Mouse (Mus musculus) WW6 (cell line): ENCODE measurements at regions not wholly inside any gene's neighbourhood (a gene's known extent, or its start where the extent isn't known, plus 50 kb on each side); places are given as distances from the start of the nearest gene placed in this dataset.
A peak's percentile ranks its signal among the peaks of the same experiment; 100 is the strongest.

Experiments
- DNase-seq: peaks from one replicate; pipeline ENCODE4 v3.0.0-alpha.2; 2013; ENCODE audit warnings: low read depth, low spot score

DNA sequence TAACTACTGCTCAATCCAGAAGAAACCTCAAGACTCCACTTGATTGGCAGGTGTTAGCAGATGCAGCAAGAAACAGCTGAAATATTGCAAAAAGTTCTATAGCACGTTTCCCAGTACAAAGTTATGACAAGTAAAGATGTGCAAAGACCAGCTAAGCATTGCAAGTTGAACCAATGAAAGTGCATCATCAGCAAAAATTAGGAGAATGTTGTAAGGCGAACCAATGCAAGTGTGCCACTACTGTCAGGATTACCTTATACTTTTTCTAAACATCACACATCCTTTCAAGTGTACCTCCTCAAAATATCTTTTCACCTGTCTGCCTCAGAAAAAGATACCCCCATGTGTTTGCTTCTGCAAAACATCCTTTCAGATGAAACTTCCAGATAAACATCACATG, 244.7 kb downstream of the Slco6d1 start:
- no peak for DNase-seq

GRCm38 (mm10) chr1:98667426-98667825, 246.5 kb downstream of the Slco6d1 start:
- peak; percentile 14 for DNase-seq

DNA sequence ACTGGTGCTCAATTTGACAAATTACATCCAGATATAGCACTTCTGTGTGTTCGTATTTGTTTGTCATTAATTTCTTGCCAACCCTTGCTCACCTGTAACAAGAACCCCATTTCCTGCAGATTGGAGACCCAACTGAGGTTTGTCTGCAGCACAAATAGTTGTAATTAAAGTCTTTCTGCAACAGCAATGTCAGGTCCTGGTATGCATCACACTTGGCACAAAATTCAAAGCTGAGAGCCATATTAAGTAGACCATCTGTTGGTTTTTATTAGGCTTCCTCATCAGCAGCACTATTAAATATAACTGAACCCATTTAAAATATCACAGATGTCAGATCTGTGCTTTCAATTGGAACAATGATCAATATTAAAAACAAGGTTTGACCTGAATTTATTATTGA, 247.0 kb downstream of the Slco6d1 start:
- DNase-seq = no peak

- no peak for DNase-seq
Observed at GRCm38 (mm10) chr1:98668595-98668994, 247.7 kb downstream of the Slco6d1 start.

- DNase-seq = no peak
Observed at GRCm38 (mm10) chr1:98678686-98679085, 257.8 kb downstream of the Slco6d1 start.

DNA sequence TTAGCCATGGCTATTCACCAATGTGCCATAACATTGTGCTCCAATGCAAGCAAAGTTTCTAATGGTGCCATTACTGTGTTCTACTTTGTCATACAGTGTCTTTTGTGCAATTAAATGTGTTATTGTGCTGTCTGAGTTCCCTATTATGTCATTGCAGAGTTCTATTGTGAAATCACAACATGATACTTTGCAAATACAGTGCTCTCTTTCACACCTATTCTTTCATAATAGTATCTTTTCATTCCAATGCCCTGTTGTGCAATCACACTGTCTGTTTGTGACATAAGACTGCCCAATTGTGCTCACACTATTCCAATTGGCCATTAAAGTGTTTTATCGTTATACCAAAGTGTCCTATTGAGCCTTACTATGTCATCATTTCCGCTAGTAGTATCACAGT, 292.9 kb downstream of the Slco6d1 start:
- no peak for DNase-seq

DNA sequence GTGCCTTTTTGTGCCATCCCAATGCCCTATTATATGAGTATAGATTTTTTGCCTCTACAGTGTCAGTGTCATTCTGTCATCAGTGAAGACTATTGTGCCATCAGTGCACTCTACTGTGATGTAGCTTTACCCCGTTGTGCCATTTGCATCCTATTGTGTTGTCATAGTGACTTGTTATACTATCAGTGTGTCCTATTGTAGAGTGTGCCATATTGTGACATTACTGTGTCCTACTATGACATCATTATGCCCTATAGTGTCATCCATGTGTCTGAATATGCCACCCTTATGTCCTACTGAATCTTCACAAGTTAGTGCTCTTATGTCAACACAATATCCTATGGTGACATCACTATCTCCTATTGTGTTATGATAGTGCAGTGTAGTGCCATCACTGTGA, 293.4 kb downstream of the Slco6d1 start:
- DNase-seq = no peak

DNA sequence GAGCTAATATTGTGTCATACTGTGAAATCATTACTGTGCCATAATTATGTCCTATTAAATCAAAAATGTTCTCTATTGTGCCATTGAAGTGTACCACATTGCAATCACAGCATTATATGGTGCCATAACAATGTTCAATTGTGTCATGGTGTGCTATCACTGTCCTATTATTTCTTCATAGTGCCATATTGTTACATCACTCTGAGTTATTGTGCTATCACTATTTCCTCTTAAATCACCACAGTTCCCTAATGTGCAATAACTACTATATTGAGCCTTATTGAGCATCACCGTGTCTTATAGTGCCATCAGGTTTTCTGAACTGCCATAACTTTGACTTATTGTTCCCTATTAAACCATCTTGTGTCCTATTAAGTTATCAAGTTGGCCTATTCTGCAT, 299.7 kb downstream of the Slco6d1 start:
- no peak for DNase-seq

DNA sequence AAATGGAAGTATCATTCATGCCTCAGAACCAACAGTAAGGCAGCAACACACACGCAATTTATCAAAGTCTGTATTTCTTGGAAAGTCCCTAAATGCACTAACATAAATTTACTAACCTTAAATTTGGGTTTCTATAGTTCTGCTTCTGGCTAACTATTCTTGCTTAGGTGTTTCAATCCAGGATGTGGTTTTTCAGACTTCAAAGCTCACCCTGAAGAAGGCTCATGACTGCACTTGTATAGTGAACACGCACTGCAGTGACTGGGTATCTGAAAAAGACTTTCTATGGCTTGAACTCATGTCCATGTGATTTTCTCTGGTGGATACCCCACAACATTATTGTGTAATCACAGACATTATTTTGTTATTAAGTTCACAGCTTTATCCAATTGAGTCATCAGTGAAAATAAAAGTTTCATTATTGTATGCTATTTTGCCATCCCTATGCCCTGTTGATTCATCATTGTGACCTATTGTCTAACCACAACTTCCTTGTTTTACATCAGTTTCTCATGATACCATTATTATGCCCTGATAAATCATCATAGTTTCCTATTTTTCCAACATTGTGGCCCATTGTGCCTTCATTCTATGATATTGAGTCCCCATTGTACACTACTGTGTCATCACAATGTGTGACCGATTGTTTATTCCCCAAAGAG, 306.6 kb downstream of the Slco6d1 start:
- DNase-seq = no peak

DNA sequence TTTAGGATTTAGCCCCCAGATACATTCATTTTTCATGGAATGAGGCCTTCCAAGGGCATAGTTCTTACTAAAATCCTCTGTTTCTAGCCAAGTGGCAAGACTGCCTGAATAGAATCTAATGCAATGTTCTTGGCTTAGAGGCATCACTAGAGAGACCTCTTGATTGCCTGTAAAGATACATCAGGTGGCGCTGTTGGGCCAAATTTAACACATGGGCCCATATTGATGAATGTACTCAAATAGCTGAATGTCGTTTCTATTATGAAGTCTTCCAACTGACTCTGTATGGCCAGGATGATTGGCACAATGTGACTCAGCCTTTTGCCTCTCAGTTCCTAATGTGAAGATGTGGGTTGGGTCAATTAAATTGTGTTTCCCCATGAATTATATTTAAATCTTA, 328.0 kb downstream of the Slco6d1 start:
- no peak for DNase-seq

DNA sequence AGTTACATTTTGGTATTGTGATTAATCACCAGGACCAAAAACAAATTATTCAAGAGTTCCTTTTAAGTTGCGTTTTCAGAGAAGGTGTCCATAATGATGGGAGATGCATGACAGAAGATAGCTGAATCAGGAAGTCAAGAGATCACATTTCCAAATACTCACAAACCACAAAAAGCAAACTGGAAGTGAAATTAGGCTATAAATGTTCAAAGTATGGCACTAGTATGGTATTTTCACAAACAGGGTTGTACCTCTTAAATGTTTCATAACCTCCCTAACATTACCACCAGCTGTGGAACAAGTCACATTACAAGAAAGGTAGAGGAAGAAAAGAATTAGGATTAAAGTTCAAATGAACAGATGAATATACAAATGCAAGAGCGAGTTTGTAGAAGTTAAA, 367.6 kb downstream of the Slco6d1 start:
- DNase-seq = no peak

DNA sequence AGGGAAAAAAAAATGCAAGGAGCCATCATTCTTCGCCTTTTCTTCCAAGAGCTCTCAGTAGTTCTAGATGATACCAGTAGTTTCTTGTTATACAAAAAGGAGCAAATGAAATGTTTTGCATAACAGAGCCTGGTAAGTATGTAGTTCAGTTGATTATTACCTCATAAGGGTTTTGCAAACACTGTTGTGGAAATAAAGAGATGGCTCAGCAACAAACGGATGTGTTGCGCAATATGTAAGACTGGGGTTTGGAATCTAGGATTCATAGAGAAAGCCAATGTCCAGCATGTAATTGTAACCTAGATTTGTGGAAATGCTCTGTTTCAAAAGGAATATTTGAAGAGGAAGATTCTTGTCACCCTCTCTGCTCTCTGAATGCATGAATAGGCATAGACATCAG, 372.4 kb downstream of the Slco6d1 start:
- no peak for DNase-seq

DNA sequence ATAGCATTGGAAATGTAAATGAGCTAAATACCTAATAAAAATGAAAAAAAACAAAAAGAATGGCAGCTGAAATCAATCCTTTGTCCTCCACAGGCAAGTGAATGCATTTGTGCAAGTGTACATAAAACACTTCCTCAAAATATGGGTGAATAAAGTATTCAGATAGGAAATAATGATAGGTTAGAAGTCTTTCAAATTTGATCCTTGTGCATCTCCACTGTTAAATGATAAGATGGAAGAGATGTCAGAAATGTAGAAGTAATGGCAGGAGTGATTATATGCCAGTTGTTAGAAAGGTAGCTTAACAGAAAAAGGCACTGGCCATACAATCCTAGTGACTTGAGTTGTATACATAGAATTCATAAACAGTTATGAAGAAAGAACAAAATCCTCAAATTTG, 391.6 kb downstream of the Slco6d1 start:
- DNase-seq = no peak

DNA sequence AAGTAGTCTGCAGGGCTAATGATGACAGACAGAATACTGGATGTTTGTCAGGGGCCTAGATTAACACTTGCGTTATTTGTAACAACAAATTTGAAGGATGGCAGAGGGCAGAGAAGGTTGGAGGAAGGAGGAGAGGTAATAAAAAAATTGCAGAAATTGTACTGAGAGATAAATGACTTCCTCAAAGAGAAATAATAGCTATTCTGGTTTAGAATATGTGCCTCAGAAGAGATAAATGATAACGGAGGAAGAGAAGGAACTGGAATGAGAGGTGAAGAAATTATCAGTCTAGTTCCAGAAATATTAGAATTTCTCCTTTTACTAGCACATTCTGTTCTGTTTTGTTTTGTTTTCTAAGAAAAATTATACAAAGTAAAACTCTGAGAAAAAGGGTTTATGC, 393.1 kb downstream of the Slco6d1 start:
- DNase-seq = no peak

DNA sequence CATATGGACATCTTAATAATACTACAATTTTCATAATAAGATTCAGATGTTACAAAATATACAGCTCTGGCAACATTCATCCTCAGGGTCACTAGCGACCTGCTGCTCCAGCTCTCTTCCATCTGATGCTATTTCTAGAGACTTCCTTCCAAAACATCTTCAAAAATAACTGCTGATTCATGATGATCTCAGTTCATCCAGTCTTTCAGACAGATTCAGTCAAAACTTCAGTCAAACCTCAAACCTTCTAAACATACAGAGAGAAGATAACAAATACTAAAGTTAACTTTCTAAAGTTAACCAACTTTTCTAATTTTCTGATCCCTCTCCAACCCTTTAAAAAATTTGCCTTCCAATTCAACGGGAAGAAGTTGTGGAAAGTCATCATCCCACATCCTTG, 397.2 kb downstream of the Slco6d1 start:
- DNase-seq = no peak

DNA sequence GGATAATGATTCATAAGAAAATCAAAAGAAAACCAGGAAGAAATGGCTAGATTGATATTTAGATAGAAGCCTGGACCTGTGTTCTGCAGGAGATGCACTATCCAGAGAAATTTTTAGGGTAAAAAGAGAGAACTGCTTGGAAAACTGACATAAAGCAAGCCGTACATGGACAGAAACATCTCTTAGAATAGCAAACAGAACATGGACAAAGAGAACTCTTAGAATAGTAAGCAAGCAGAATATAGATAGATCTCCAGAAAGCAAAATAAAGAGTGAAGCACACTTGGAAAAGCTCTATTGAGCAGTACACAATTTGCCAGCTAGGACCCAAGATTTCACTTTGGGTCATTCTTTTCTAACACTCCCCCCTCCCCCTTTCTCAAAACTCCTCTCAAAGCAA, 439.3 kb downstream of the Slco6d1 start:
- DNase-seq = no peak

GRCm38 (mm10) chr1:98906260-98906659, 485.3 kb downstream of the Slco6d1 start:
- no peak for DNase-seq

DNA sequence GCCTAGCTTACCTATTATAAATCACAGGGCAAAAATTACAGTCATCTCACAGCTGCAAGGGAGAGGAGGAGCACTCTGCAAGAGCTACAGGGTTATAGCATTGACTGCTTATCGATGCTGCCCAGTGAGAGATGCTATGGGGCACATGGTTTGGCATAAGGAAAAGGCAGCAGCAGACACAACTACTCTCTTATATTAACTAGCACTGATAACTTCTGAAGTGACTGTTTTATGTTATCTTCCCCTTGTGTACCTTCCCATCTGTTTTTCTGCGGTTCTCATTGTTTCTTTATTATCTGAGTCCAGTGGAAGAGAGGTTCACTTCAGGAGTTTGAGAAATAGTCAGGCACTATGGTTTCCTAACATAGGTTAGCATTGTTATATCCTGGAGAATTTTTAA, 502.1 kb downstream of the Slco6d1 start:
- no peak for DNase-seq

GRCm38 (mm10) chr1:98924933-98925332, 504.0 kb downstream of the Slco6d1 start:
- no peak for DNase-seq

DNA sequence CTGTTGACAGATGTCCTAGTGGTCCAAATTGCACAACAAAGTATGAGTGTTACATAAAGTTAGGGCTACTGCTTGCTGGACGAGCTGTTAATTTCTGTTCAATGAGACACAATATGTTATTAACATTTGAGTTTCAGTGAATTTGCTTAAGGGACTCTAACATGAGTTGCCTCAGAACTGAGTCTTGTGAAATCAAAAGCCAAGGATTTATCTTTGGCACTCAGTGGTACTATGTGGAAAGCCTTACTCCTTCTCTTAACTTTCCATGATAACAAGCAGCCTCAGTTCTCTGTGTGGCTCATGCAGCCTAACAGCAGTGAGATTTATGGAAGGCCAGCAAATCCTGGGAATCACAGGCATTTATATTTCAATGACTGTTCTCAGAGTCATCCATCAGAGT, 510.0 kb downstream of the Slco6d1 start:
- DNase-seq = no peak

DNA sequence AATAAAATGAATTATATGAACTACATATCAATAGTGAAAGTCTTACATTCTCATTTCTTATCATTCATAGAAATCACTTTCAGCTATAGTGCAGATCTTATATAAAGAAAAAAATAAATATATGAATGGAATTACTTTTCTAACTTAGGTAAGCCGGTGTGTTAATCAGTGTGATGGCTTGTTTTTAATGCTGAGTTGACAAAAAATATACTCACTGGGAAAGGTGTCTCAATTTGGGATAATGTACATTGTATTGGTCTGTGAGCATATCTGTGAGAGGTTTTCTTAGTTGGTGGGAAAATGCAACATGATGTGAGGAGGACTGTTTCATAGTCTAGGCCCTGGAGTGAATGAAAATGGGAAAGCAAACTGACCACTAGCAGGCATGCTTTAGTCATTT, 511.3 kb downstream of the Slco6d1 start:
- DNase-seq = no peak

- DNase-seq = no peak
Observed at GRCm38 (mm10) chr1:98977686-98978085, 556.8 kb downstream of the Slco6d1 start.
